Mouse (Mus musculus) megakaryocyte, embryonic 14.5 days (primary cell): ENCODE results near the gene Exosc1. TPM values are rescaled to one million over a fixed set of nuclear protein-coding genes. Genes with fewer than 3 reads are reported as not detected.

ENCODE experiments used
- H3K27me3 ChIP-seq: replicated peaks from 2 replicates; pipeline ENCODE3; 2012; ENCODE audit warnings: inconsistent platforms
- H3K36me3 ChIP-seq: replicated peaks from 2 replicates; pipeline ENCODE3; 2012; ENCODE audit warnings: low read length, inconsistent platforms, mixed read lengths
- H3K4me1 ChIP-seq: 2 replicates; pipeline ENCODE4 v1.6.1; 2012; ENCODE audit warnings: inconsistent platforms
- H3K4me3 ChIP-seq: replicated peaks from 2 replicates; pipeline ENCODE3; 2012; ENCODE audit warnings: moderate library complexity, mild to moderate bottlenecking, inconsistent platforms
- H3K9me3 ChIP-seq: 2 replicates; pipeline ENCODE4 v1.6.1; 2012; ENCODE audit warnings: inconsistent platforms
- FLI1 ChIP-seq: IDR thresholded peaks from 2 replicates; pipeline ENCODE4 v1.6.1; 2012; ENCODE audit warnings: low read length, inconsistent platforms, mixed read lengths
- GATA1 ChIP-seq: IDR thresholded peaks from 3 replicates; pipeline ENCODE4 v1.6.1; 2012; ENCODE audit warnings: mixed read lengths, low read length, inconsistent platforms, borderline replicate concordance
- polyA plus RNA-seq: library from polyadenylated mRNA; stranded (reverse); fragments of >175 nt; gene quantifications from 2 replicates; pipeline ENCODE4 v1.2.3, GENCODE M21; 2012; ENCODE audit warnings: low replicate concordance; ENCODE audit not compliant: insufficient read depth

Exosc1 gene
- polyA plus RNA-seq = 5.4 and 13.5 TPM in 2 replicates

DNA sequence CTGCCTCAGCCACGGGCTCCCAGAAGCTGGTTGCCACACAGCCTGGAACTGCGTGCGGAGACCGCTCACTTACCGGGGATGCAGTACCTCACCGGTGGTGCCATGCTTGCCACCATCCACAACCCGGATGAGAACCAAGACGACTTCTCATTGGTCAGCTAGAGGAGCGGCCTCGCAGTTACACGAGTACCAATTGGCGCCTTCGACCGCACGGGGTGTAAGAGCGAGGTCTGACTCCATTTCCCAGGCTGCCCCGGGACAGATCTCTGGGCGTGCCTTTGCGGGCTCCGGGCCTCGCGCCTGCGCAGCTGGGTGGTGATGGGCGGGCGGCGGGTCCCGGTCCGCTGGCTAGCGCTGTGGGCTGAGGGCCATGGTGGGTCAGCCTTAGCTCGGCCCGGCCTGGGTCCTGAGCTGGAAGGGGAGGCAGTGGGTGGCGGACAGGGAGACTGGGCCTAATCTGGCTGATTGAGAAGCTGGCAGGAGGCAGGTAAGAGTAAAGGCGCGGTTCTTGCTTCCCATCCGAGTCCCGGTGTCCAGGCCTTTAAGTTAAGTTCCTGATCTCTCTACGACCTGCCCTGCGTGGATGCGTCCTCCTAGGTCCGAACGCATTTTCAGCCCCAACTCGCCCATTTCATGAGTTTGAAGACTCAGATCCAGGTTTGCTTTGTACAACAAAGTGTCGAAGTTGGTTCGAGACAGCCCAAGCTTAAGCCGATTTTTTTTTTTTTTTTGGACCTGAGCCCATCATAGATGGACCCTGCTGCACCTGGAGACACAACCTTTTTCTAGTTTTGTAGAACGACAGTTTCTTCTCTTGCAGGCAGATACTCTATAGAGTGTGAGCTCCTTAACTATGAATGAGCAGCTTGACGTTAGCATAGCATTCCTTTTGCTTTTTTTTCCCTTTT is at the start of gene Exosc1, which contains the start of gene Zdhhc16:
Exosc1 (minus strand) TSS at position 245 of the 908 bp plus-strand sequence.
Zdhhc16 (plus strand) TSS at position 302 of the 908 bp plus-strand sequence.
- H3K27me3 ChIP-seq = no peaks in the 10 kb centered on the region
- peak within 1 kb of the TSS; percentile 96 for H3K4me3 ChIP-seq
- no peak for TF ChIP-seq GATA1
- no peaks in the 10 kb centered on the region for H3K9me3 ChIP-seq
- peaks cover 54% of the 10 kb centered on the region for H3K36me3 ChIP-seq
- peaks cover 52% of the 10 kb centered on the region for H3K4me1 ChIP-seq

DNA sequence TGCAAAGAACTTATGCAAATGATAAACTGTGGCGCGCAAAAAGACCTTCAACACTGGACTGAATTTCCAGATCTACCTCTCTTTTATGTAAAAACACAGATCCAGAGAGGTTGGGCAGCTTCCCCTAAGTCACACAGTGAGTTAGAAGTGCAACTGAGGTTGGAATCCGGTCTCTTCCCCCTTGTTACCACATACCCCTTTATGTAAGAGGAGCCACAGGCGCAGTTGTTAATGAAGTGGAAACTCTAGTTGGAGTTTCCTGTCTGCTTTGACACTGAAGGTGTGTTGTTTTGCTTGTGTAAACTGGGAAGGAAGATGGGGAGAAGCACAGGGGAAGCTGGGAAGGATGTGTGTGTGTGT is 49.5 kb upstream of the Exosc1 start:
- no peaks in the 10 kb centered on the region for H3K9me3 ChIP-seq
- peak overlapping the region; percentile 92 for H3K4me3 ChIP-seq
- H3K4me1 ChIP-seq = peaks cover 50% of the 10 kb centered on the region
- peaks cover 27% of the 10 kb centered on the region for H3K36me3 ChIP-seq
- H3K27me3 ChIP-seq = peaks cover 14% of the 10 kb centered on the region
- no peak for TF ChIP-seq FLI1
- no peak for TF ChIP-seq GATA1

DNA sequence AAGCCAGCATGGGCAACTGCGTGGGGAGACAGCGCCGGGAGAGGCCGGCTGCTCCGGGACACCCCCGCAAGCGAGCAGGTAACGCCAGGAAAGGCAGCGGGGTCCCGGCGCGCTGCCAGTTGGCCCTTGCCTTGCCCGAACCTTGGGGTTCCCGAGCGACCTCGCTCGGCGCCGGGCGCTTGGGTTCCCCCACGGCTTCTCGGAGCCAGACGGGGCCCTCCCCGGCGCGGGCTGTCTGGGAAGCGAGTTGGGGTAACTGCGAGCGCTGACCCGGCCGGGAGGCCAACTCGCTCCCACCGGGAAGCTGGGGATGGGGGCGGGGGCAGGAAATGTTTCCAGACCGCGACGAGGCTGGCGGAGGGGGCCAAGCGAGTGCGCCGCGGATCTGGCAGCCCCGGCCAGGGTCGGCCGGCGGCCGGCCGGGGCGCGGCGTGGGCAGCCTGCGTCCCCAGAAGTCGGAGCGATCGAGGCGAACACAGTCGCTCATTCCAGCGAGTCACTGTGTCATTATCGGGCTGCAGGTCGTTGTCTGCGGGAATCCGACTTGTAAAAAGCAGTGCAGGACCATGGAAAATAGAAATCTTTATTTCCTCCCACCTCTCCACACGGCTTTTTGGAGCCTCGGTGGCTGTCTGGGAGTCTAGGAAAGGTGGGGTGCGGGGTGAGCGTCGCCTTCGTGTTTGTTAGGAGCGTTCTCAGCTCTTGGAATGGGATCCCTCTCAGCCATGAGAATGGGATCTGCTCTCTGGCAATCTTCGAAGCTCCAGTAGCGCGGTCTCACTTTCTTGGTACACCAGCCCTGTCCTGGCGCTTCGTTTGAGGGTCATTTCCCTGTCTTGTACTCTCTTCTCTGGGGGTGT is 48.9 kb upstream of the Exosc1 start:
- H3K4me3 ChIP-seq = peak overlapping the region; percentile 92
- TF ChIP-seq GATA1 (no peak), FLI1 (no peak)
- peaks cover 27% of the 10 kb centered on the region for H3K36me3 ChIP-seq
- no peaks in the 10 kb centered on the region for H3K9me3 ChIP-seq
- H3K27me3 ChIP-seq = peaks cover 14% of the 10 kb centered on the region
- peaks cover 50% of the 10 kb centered on the region for H3K4me1 ChIP-seq

DNA sequence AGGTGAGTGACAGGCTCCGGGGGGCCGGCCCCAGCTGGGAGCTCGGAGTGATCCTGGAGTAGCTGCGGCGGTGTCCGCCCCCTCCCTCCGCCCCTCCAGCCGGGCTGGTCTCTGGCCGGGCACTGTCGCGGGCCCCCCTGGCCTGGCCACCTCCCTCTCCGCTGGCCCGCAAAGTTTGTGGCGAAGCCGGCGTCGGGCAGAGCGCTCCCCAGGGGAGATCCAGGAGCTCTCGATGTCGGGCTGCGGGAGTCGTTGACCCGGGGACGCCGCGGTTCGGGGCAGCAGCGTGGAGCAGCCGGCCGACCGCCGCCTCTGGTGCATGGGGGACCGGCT is 48.3 kb upstream of the Exosc1 start, which contains the start of gene Ubtd1:
Ubtd1 (plus strand) TSS at position 169 of the 333 bp plus-strand sequence.
- H3K36me3 ChIP-seq = peaks cover 28% of the 10 kb centered on the region
- peaks cover 14% of the 10 kb centered on the region for H3K27me3 ChIP-seq
- H3K4me3 ChIP-seq = peak within 1 kb of the TSS; percentile 92
- H3K9me3 ChIP-seq = no peaks in the 10 kb centered on the region
- TF ChIP-seq FLI1 (no peak), GATA1 (no peak)
- peaks cover 52% of the 10 kb centered on the region for H3K4me1 ChIP-seq

DNA sequence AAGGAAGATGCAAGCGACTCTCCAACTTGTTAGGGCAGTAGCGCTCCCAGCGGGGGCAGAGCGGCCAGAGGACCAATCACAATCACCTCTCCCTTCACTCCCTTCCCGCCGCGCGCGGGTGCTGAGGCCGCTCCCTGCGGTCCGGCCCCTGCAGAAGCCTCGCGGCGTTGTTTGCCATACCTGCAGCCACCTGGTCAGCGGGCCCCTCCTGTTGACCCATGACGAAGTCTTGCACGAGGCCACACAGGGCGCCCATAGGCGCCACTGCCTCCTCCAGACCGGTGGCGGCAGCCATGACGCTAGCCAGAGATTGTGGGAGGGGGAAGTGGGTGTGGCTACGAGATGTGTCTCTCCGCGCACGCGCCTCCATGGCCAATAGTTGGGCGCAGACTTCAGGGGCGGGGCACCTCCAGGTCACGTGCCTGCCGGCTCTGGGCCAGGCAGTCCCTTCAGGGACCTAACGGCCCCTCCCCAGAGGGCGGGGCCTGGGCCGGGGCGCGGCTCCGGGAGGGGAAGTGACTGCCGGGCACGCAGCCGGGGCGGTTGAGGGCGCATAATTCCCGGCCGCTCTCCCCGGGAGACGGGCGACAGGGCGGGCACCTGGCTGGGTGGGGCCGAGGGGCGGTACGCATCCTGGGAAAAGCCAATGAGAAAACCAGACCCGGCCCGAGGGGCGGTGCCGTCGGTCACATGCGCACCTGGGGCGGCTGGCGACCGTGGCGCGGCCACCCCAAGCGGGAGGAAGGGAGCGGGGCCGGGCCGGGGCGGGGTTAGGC is 47.8 kb upstream of the Exosc1 start, which contains the start of gene Mms19:
Mms19 (minus strand) TSS at position 339 of the 776 bp plus-strand sequence.
- no peaks in the 10 kb centered on the region for H3K9me3 ChIP-seq
- peak within 1 kb of the TSS; percentile 92 for H3K4me3 ChIP-seq
- H3K27me3 ChIP-seq = peaks cover 14% of the 10 kb centered on the region
- peaks cover 30% of the 10 kb centered on the region for H3K36me3 ChIP-seq
- TF ChIP-seq FLI1 = no peak
- H3K4me1 ChIP-seq = peaks cover 54% of the 10 kb centered on the region

DNA sequence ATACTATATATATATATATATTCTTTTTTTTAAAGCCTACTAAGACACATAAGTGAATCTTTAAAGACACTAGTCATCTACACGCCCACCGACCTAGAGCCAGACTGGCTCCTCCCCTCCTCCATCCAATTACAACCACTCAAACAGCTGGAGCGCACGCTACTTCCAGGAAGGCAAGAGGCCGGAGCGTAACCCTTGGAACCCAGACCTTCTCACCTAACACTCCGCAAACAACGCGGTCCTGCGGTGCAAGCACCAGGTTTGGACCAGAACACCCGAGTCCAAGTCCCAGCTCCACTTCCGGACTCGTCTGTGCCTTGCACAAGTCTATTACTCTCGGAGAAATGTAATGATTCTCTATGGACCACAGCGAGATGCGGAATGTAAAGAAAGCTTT is 47.2 kb upstream of the Exosc1 start:
- Histone ChIP-seq H3K27me3 (peaks cover 14% of the 10 kb centered on the region), H3K9me3 (no peaks in the 10 kb centered on the region), H3K36me3 (peaks cover 29% of the 10 kb centered on the region), H3K4me3 (peak overlapping the region; percentile 92), H3K4me1 (peaks cover 56% of the 10 kb centered on the region)
- TF ChIP-seq FLI1 (no peak), GATA1 (no peak)

DNA sequence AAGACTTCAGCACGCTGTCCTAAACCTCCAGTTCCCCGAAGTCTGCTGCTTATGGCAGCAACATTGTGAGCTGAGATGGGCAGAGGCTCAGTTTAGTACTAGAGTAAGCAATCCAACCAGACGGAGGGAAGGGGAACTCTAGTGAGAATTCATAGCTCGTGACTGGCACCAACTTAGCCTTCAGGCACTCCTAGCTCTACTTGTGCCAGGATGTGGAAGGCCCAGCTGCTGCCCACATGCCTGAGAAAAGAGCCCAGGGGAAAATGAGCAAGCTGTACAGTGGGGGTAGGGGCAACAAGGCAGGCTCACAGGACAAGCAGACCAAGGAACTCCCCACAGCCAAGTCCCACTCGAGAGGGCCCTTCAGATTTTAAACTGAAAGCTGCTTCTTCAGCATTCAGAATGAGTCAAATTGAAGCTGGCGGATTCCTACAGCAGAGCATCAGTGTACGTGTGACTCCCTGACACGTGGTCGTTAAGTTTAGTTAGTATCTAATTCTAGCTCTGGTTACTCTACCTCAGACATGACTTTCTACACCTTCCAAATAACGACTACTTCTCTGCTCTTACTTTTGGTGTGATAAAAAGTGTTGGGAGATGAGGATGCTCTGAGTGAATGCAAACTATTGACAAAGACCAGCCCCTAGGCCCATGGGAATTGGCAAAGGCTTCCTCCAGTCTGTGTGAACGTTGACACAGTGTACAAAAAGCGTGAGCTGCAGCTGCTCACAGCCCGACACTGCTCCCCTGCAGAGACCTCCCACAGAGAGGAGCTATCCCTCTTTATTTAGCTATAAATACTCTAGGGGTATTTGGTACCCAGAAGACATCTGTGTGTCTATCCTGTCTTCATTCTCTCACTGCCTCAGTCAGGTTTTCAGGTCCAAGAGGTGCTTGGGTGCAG is 40.9 kb upstream of the Exosc1 start:
- TF ChIP-seq GATA1 (no peak), FLI1 (no peak)
- Histone ChIP-seq H3K4me3 (no peak overlapping the region), H3K27me3 (no peaks in the 10 kb centered on the region), H3K4me1 (peaks cover 40% of the 10 kb centered on the region), H3K36me3 (peaks cover 54% of the 10 kb centered on the region), H3K9me3 (no peaks in the 10 kb centered on the region)

DNA sequence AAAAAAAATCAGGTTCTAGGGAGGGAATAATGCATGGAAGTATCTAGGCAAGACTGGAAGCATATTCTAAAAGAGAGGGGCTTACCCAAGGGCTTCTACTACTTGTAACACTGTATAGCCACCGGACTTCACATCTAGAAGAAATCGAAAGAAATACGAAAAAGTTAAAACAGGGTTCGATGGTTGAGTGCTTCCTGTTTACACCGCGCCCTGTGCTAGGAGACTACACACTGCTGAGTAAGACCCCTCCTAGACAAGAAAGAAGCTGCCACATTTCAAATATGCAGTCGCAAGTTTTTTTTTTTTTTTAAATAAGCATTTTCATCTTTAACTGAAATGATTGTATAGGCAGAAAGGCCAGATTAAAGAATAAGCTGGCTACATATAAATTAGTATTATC is 36.4 kb upstream of the Exosc1 start:
- no peak overlapping the region for H3K4me3 ChIP-seq
- H3K27me3 ChIP-seq = no peaks in the 10 kb centered on the region
- peaks cover 11% of the 10 kb centered on the region for H3K4me1 ChIP-seq
- no peaks in the 10 kb centered on the region for H3K9me3 ChIP-seq
- H3K36me3 ChIP-seq = peaks cover 71% of the 10 kb centered on the region
- TF ChIP-seq FLI1 (no peak), GATA1 (no peak)

DNA sequence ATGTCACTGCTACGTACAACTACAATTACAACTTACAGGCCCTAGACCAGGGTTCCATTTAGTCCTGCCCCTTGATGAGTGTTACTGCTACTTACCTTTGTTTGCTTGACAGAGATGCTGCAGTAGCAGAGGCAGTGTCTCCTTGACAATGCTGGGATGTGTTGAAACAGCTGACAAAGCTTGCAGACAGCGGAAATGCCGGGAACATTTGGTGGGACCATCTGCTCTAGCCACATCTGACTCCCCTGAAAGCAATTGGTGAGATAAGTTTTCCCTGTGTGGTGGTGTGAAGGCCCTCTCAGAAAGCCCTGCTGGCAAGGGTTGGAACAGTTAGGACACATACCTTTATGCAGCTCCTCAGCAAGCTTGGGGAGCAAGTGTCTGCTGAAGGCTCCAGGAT is 20.4 kb upstream of the Exosc1 start:
- Histone ChIP-seq H3K36me3 (peaks cover 98% of the 10 kb centered on the region), H3K4me3 (no peak overlapping the region), H3K9me3 (no peaks in the 10 kb centered on the region), H3K4me1 (peaks cover 6% of the 10 kb centered on the region), H3K27me3 (no peaks in the 10 kb centered on the region)
- TF ChIP-seq GATA1 (no peak), FLI1 (no peak)
